Mouse (Mus musculus): ENCODE measurements at regions not wholly inside any gene's neighbourhood (a gene's known extent, or its start where the extent isn't known, plus 50 kb on each side); places are given as distances from the start of the nearest gene placed in this dataset.

GRCm38 (mm10) chr14:9315224-9315623, 649.2 kb upstream of the 4930452B06Rik start:
- WGBS: 38% methylated on average over 3 of the region's 3 CpGs
- Histone ChIP-seq H3K27me3 (ENCODE audit: control insufficient read depth, insufficient read depth, low read length) (no peaks in the 10 kb centered on the region), H3K36me3 (replicated peaks; ENCODE audit: control insufficient read depth, insufficient read depth, low read depth, low read length) (no peaks in the 10 kb centered on the region), H3K4me3 (ENCODE audit: low read depth, low read length) (no peak overlapping the region), H3K4me1 (ENCODE audit: control insufficient read depth, insufficient read depth, low read length) (no peaks in the 10 kb centered on the region), H3K4me2 (ENCODE audit: low read depth, low read length) (no peak overlapping the region), H3K9me3 (replicated peaks; ENCODE audit: control insufficient read depth, low read length) (no peaks in the 10 kb centered on the region), H3K9ac (replicated peaks; ENCODE audit: low read length) (no peak overlapping the region), H3K27ac (replicated peaks; ENCODE audit: low read depth, low read length) (no peak overlapping the region)
- ATAC-seq (replicated peaks; ENCODE audit: insufficient number of reproducible peaks, low FRiP score, low TSS enrichment, low read depth) (no peak), DNase-seq (ENCODE audit: low spot score) (peak; percentile 34)

GRCm38 (mm10) chr14:9296145-9296544, 630.1 kb upstream of the 4930452B06Rik start:
- WGBS: 81% methylated on average over 1 of the region's 1 CpGs
- Histone ChIP-seq H3K9me3 (replicated peaks; ENCODE audit: control insufficient read depth, low read length) (no peaks in the 10 kb centered on the region), H3K4me1 (ENCODE audit: control insufficient read depth, insufficient read depth, low read length) (no peaks in the 10 kb centered on the region), H3K9ac (replicated peaks; ENCODE audit: low read length) (no peak overlapping the region), H3K36me3 (replicated peaks; ENCODE audit: control insufficient read depth, insufficient read depth, low read depth, low read length) (no peaks in the 10 kb centered on the region), H3K4me3 (ENCODE audit: low read depth, low read length) (no peak overlapping the region), H3K27ac (replicated peaks; ENCODE audit: low read depth, low read length) (no peak overlapping the region), H3K27me3 (ENCODE audit: control insufficient read depth, insufficient read depth, low read length) (no peaks in the 10 kb centered on the region), H3K4me2 (ENCODE audit: low read depth, low read length) (no peak overlapping the region)
- ATAC-seq (replicated peaks; ENCODE audit: insufficient number of reproducible peaks, low FRiP score, low TSS enrichment, low read depth): no peak
- no peak for DNase-seq (ENCODE audit: low spot score)

GRCm38 (mm10) chr14:9294555-9294954, 628.5 kb upstream of the 4930452B06Rik start:
- Histone ChIP-seq H3K4me1 (ENCODE audit: control insufficient read depth, insufficient read depth, low read length) (no peaks in the 10 kb centered on the region), H3K4me3 (ENCODE audit: low read depth, low read length) (no peak overlapping the region), H3K27ac (replicated peaks; ENCODE audit: low read depth, low read length) (no peak overlapping the region), H3K9ac (replicated peaks; ENCODE audit: low read length) (no peak overlapping the region), H3K9me3 (replicated peaks; ENCODE audit: control insufficient read depth, low read length) (no peaks in the 10 kb centered on the region), H3K36me3 (replicated peaks; ENCODE audit: control insufficient read depth, insufficient read depth, low read depth, low read length) (no peaks in the 10 kb centered on the region), H3K4me2 (ENCODE audit: low read depth, low read length) (no peak overlapping the region), H3K27me3 (ENCODE audit: control insufficient read depth, insufficient read depth, low read length) (no peaks in the 10 kb centered on the region)
- ATAC-seq (replicated peaks; ENCODE audit: insufficient number of reproducible peaks, low FRiP score, low TSS enrichment, low read depth): no peak
- WGBS: 78% methylated on average over 2 of the region's 2 CpGs
- DNase-seq (ENCODE audit: low spot score): no peak

- Histone ChIP-seq H3K27ac (replicated peaks; ENCODE audit: low read depth, low read length) (no peak overlapping the region), H3K9ac (replicated peaks; ENCODE audit: low read length) (no peak overlapping the region), H3K27me3 (ENCODE audit: control insufficient read depth, insufficient read depth, low read length) (no peaks in the 10 kb centered on the region), H3K36me3 (replicated peaks; ENCODE audit: control insufficient read depth, insufficient read depth, low read depth, low read length) (no peaks in the 10 kb centered on the region), H3K4me3 (ENCODE audit: low read depth, low read length) (no peak overlapping the region), H3K4me2 (ENCODE audit: low read depth, low read length) (no peak overlapping the region), H3K4me1 (ENCODE audit: control insufficient read depth, insufficient read depth, low read length) (no peaks in the 10 kb centered on the region), H3K9me3 (replicated peaks; ENCODE audit: control insufficient read depth, low read length) (no peaks in the 10 kb centered on the region)
- ATAC-seq (replicated peaks; ENCODE audit: insufficient number of reproducible peaks, low FRiP score, low TSS enrichment, low read depth): no peak
- DNase-seq (ENCODE audit: low spot score): no peak
- WGBS: 88% methylated on average over 1 of the region's 1 CpGs
Observed at GRCm38 (mm10) chr14:9288103-9288502, 622.1 kb upstream of the 4930452B06Rik start.

GRCm38 (mm10) chr14:9285606-9286002, 619.6 kb upstream of the 4930452B06Rik start:
- ATAC-seq (replicated peaks; ENCODE audit: insufficient number of reproducible peaks, low FRiP score, low TSS enrichment, low read depth): no peak
- H3K9ac ChIP-seq (replicated peaks; ENCODE audit: low read length): no peak overlapping the region
- no peaks in the 10 kb centered on the region for H3K36me3 ChIP-seq (replicated peaks; ENCODE audit: control insufficient read depth, insufficient read depth, low read depth, low read length)
- H3K27me3 ChIP-seq (ENCODE audit: control insufficient read depth, insufficient read depth, low read length): no peaks in the 10 kb centered on the region
- H3K9me3 ChIP-seq (replicated peaks; ENCODE audit: control insufficient read depth, low read length): no peaks in the 10 kb centered on the region
- WGBS: 82% methylated on average over 7 of the region's 7 CpGs
- no peaks in the 10 kb centered on the region for H3K4me1 ChIP-seq (ENCODE audit: control insufficient read depth, insufficient read depth, low read length)
- H3K4me3 ChIP-seq (ENCODE audit: low read depth, low read length): no peak overlapping the region
- DNase-seq (ENCODE audit: low spot score): no peak
- H3K27ac ChIP-seq (replicated peaks; ENCODE audit: low read depth, low read length): no peak overlapping the region
- H3K4me2 ChIP-seq (ENCODE audit: low read depth, low read length): no peak overlapping the region

- H3K9ac ChIP-seq (replicated peaks; ENCODE audit: low read length): no peak overlapping the region
- H3K36me3 ChIP-seq (replicated peaks; ENCODE audit: control insufficient read depth, insufficient read depth, low read depth, low read length): no peaks in the 10 kb centered on the region
- no peak overlapping the region for H3K27ac ChIP-seq (replicated peaks; ENCODE audit: low read depth, low read length)
- no peaks in the 10 kb centered on the region for H3K4me1 ChIP-seq (ENCODE audit: control insufficient read depth, insufficient read depth, low read length)
- H3K4me3 ChIP-seq (ENCODE audit: low read depth, low read length): no peak overlapping the region
- ATAC-seq (replicated peaks; ENCODE audit: insufficient number of reproducible peaks, low FRiP score, low TSS enrichment, low read depth) (no peak), DNase-seq (ENCODE audit: low spot score) (no peak)
- H3K4me2 ChIP-seq (ENCODE audit: low read depth, low read length): no peak overlapping the region
- no peaks in the 10 kb centered on the region for H3K27me3 ChIP-seq (ENCODE audit: control insufficient read depth, insufficient read depth, low read length)
- 90% methylated on average over 2 of the region's 2 CpGs for WGBS
- H3K9me3 ChIP-seq (replicated peaks; ENCODE audit: control insufficient read depth, low read length): no peaks in the 10 kb centered on the region
Observed at GRCm38 (mm10) chr14:9284976-9285605, 619.1 kb upstream of the 4930452B06Rik start.

- H3K27ac ChIP-seq (replicated peaks; ENCODE audit: low read depth, low read length): no peak overlapping the region
- no peak overlapping the region for H3K9ac ChIP-seq (replicated peaks; ENCODE audit: low read length)
- no peaks in the 10 kb centered on the region for H3K9me3 ChIP-seq (replicated peaks; ENCODE audit: control insufficient read depth, low read length)
- no peak overlapping the region for H3K4me3 ChIP-seq (ENCODE audit: low read depth, low read length)
- no peak for ATAC-seq (replicated peaks; ENCODE audit: insufficient number of reproducible peaks, low FRiP score, low TSS enrichment, low read depth)
- no peaks in the 10 kb centered on the region for H3K4me1 ChIP-seq (ENCODE audit: control insufficient read depth, insufficient read depth, low read length)
- DNase-seq (ENCODE audit: low spot score): no peak
- H3K4me2 ChIP-seq (ENCODE audit: low read depth, low read length): no peak overlapping the region
- no peaks in the 10 kb centered on the region for H3K27me3 ChIP-seq (ENCODE audit: control insufficient read depth, insufficient read depth, low read length)
- no peaks in the 10 kb centered on the region for H3K36me3 ChIP-seq (replicated peaks; ENCODE audit: control insufficient read depth, insufficient read depth, low read depth, low read length)
- WGBS: 76% methylated on average over 14 of the region's 14 CpGs
Observed at GRCm38 (mm10) chr14:9267282-9268091, 601.4 kb upstream of the 4930452B06Rik start.

- H3K4me2 ChIP-seq (ENCODE audit: low read depth, low read length): no peak overlapping the region
- H3K9me3 ChIP-seq (replicated peaks; ENCODE audit: control insufficient read depth, low read length): no peaks in the 10 kb centered on the region
- no peak overlapping the region for H3K9ac ChIP-seq (replicated peaks; ENCODE audit: low read length)
- no peaks in the 10 kb centered on the region for H3K4me1 ChIP-seq (ENCODE audit: control insufficient read depth, insufficient read depth, low read length)
- WGBS: 84% methylated on average over 1 of the region's 1 CpGs
- no peak for DNase-seq (ENCODE audit: low spot score)
- no peak overlapping the region for H3K4me3 ChIP-seq (ENCODE audit: low read depth, low read length)
- no peak overlapping the region for H3K27ac ChIP-seq (replicated peaks; ENCODE audit: low read depth, low read length)
- H3K36me3 ChIP-seq (replicated peaks; ENCODE audit: control insufficient read depth, insufficient read depth, low read depth, low read length): no peaks in the 10 kb centered on the region
- no peaks in the 10 kb centered on the region for H3K27me3 ChIP-seq (ENCODE audit: control insufficient read depth, insufficient read depth, low read length)
- ATAC-seq (replicated peaks; ENCODE audit: insufficient number of reproducible peaks, low FRiP score, low TSS enrichment, low read depth): no peak
Observed at GRCm38 (mm10) chr14:9252017-9252416, 586.0 kb upstream of the 4930452B06Rik start.
